Mouse (Mus musculus) G1E (cell line): Measurements from ENCODE around the gene Fxyd5.

Source experiments
- CTCF ChIP-seq: IDR thresholded peaks from 2 replicates; pipeline ENCODE4 v1.5.1; 2012; ENCODE audit warnings: low read depth, low read length, inconsistent platforms, mixed read lengths
- GATA1 ChIP-seq: IDR thresholded peaks from 2 replicates; pipeline ENCODE4 v1.6.1; 2012; ENCODE audit warnings: borderline replicate concordance, low read length, inconsistent platforms, mixed read lengths
- GATA2 ChIP-seq: IDR thresholded peaks from 2 replicates; pipeline ENCODE4 v1.6.1; 2012; ENCODE audit warnings: low read depth, low read length, inconsistent platforms, borderline replicate concordance
- POLR2AphosphoS5 ChIP-seq: IDR thresholded peaks from 2 replicates; pipeline ENCODE4 v1.6.1; 2012; ENCODE audit warnings: low read depth, low read length, inconsistent platforms; ENCODE audit not compliant: insufficient replicate concordance
- TAL1 ChIP-seq: conservative IDR thresholded peaks from 2 replicates; pipeline ENCODE4 v1.6.1; 2012; ENCODE audit warnings: low read depth, low read length, inconsistent platforms, mixed read lengths

DNA sequence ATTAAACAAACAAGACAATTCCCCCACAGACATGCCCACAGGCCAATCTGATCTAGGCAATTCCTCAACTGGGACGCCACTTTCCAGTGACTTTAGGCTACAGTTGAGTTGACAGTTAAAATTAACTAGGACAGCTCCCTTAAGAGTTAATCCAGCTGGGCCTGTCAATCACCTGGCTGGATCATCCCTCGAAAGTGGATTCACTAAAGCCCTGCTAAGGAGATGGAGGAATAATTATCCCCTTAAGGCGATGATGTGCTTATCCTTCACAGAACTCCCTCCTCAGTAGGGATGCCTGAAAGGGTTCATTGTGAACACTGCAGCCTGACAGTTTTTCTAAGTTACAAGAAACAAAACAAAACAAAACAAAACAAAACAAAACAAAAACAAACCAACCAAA, 38.3 kb upstream of the Fxyd5 start:
- no peak for TF ChIP-seq CTCF
- TF ChIP-seq POLR2AphosphoS5 = no peak
- no peak for TF ChIP-seq GATA1
- no peak for TF ChIP-seq TAL1
- no peak for TF ChIP-seq GATA2
